Mouse (Mus musculus) adrenal gland, adult 18-20 months (tissue): Measurements from ENCODE around the gene Tbl1x. TPM values are rescaled to one million over a fixed set of nuclear protein-coding genes. Genes with fewer than 3 reads are reported as not detected.

Experiments
- DNase-seq, 2 experiments: peaks; one replicate each; pipeline ENCODE4 v3.0.0; 2021 to 2022; ENCODE audit warnings: low spot score in 2 of 2
- total RNA-seq, 2 experiments: library from RNA; stranded (reverse); gene quantifications; 1 replicate in 1 of 2; 2 replicates in 1 of 2; pipeline ENCODE4 v1.2.3; 2021

The Tbl1x gene
- total RNA-seq, 2 experiments from 2014 or later, result 65.5 to 77.7 TPM

GRCm38 (mm10) chrX:77603496-77604258 is 92.9 kb downstream of the Tbl1x start:
- no peak for DNase-seq

DNA sequence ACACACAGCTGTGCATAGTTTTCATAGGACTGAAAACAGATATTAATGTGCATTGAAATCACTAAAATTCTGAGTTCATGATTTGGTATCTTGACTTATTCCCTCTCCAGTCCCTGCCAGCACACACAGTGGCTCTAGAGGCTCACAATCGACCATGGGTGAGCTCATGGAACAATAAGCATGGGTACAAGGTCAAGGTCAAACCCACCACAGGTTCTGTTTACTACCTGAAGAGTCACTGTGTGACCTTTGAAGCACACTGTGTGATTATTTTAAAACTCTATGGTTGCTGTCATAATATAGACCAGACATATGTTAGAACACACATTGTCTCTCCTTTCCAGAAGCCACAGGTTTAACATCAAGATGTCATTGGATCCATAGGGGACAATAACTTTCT is 96.7 kb downstream of the Tbl1x start:
- no peak for DNase-seq

- no peak for DNase-seq
Observed at GRCm38 (mm10) chrX:77608947-77609703, 98.3 kb downstream of the Tbl1x start.

DNA sequence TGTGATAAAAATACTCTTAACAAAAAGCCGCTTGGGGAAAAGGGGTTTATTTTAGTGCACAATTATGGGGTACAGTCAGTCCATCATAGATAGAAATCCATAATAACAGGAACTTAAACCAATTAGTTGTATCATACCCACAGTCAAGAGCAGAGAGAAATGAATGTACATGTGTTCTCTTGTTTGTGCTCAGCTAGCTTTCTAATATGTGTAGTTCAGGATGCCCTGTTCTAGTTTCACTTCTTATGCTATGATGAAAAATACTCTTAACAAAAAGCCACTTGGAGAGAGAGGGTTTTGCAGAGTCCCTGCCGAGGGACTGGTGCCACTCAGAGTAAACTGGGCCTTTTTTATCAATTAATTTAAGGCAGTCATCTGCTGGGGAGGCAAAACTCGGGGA is 101.1 kb downstream of the Tbl1x start:
- no peak for DNase-seq

DNA sequence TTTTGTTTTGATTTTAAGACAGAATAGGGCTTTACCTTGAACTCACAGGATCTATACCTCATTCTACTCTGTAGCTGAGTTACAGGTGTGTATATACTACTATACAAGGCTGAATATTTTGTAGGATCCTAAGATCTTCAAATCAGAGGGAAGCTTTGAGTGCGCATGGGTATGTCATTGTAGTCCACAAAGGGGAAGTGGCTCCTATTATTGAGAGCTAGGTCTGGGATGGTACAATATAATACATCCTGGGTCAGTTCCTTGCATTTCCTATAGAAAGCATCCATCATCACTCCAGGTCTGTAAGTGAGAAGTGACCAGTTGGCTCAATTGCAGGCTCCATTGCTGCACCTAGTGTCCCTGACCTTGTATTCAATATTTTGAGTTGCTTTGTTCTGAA is 102.2 kb downstream of the Tbl1x start:
- DNase-seq, result no peak

GRCm38 (mm10) chrX:77615735-77616293 is 105.0 kb downstream of the Tbl1x start:
- DNase-seq, result no peak

GRCm38 (mm10) chrX:77617368-77618144 is 106.7 kb downstream of the Tbl1x start:
- DNase-seq, result no peak

GRCm38 (mm10) chrX:77630439-77630838 is 119.6 kb downstream of the Tbl1x start:
- DNase-seq, result no peak

GRCm38 (mm10) chrX:77636499-77636898 is 125.7 kb downstream of the Tbl1x start:
- no peak for DNase-seq

- peak in 1 of 2 experiments; percentile 29 for DNase-seq
Observed at GRCm38 (mm10) chrX:77638076-77638475, 127.3 kb downstream of the Tbl1x start.

- no peak for DNase-seq
Observed at GRCm38 (mm10) chrX:77640301-77640700, 129.5 kb downstream of the Tbl1x start.

DNA sequence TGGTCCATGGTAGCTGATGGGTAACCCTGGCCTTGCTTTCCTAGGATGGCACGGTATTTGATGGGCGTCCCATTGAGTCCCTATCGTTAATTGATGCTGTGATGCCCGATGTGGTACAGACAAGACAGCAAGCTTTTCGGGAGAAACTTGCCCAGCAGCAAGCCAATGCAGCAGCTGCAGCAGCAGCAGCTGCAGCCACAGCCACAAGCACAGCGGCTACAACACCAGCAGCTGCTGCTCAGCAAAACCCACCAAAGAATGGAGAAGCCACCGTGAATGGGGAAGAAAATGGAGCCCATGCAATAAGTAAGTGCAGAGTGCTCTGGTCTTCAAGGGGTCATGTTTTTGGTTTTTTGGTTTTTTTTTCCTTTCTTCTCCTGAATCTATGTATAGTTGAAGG is 135.4 kb downstream of the Tbl1x start:
- DNase-seq, result no peak

DNA sequence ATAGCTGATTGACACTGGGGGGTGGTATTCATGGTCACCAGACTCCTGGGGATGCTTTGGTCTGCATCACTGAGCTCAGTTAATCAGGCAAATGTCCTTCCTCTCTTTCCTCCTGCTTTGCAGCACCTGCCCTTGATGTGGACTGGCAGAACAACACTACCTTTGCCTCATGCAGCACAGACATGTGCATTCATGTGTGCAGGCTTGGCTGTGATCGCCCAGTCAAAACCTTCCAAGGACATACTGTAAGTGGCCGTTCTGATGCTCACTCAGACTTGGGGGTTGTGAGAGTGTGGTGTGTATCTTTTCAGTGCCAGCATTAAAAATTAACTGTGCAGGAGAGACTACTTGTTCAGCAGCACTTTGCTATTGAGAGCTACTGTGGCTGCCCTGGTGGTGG is 139.4 kb downstream of the Tbl1x start:
- DNase-seq, result no peak

GRCm38 (mm10) chrX:77662030-77662429 is 151.2 kb downstream of the Tbl1x start:
- DNase-seq, result no peak

DNA sequence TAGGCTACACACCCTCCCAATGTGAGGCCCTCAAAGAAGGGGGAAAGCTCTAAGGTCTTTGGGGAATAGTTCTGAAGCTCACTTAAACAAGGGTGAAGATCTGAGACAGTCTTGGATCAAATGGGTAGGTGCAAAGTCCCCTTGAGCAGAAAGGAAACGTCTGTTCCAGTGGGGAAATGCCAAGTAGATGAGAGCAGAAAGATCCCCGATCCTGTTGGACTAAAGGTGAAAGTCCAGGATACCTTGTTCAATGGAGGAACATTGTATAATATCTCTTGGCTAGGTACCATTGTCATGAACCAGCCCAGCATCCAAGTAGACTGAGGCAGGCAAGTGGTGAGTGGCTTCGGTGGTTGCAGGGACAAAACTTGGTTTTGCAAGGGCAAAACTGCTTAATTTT is 152.5 kb downstream of the Tbl1x start:
- DNase-seq, result no peak

GRCm38 (mm10) chrX:77665030-77665429 is 154.2 kb downstream of the Tbl1x start:
- no peak for DNase-seq

GRCm38 (mm10) chrX:77666911-77667310 is 156.1 kb downstream of the Tbl1x start:
- DNase-seq, result no peak

DNA sequence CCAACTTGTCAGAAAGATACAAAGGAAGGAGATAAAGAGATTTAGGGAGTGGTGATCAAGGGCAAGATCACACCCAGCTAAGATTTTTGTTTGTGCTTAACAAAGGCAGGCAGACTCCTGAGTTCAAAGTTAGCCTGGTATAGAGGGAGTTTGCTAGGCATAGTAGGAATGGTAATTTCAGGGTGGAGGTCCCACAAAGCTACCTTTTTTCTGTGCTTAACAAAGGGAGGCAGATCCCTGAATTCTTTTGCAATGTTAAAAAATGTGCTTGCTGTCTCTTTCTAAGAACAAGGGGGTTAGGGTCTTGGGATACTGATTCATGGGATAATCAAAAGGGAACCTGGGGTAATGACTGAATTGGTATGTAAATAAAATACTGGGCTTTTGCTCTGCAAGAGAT is 156.6 kb downstream of the Tbl1x start:
- DNase-seq, result no peak

- no peak for DNase-seq
Observed at GRCm38 (mm10) chrX:77669779-77670550, 159.2 kb downstream of the Tbl1x start.
